Mouse (Mus musculus) v-Abl transformed pro-B cells (cell line): ENCODE results near the gene Xpot.

ENCODE experiments used
- in situ Hi-C, 2 experiments: fragments of 400-800 bp; cut with MboI; formaldehyde crosslinking; loops; one replicate each; pipeline ENCODE4 v1.15.1; 2025; ENCODE audit not compliant: unreplicated experiment in 2 of 2

Xpot gene

GRCm38 (mm10) chr10:121625407-121626185 is 536 bp downstream of the Xpot start:
- in situ Hi-C loops = loop anchor here (10.0 to 25.0 kb wide), 3 partner anchors 663 to 1421 kb away; partner anchors contain the start of genes Irak3 (in 1 of the 2) and Tmbim4 (in 1 of the 2)

GRCm38 (mm10) chr10:121625006-121625405 is 1.1 kb downstream of the Xpot start:
- in situ Hi-C loops = loop anchor here (10.0 to 25.0 kb wide), 3 partner anchors 663 to 1420 kb away; partner anchors contain the start of genes Irak3 (in 1 of the 2) and Tmbim4 (in 1 of the 2)

- in situ Hi-C loops = loop anchor here (10.0 to 25.0 kb wide), 4 partner anchors 661 to 1564 kb away; partner anchors contain the start of genes Irak3 (in 1 of the 2), Tmbim4 (in 1 of the 2) and Usp15 (in 1 of the 2)
These were observed 2.5 kb downstream of the Xpot start for GRCm38 (mm10) chr10:121623670-121624069.

GRCm38 (mm10) chr10:121622431-121622830 is 3.7 kb downstream of the Xpot start:
- in situ Hi-C loops = loop anchor here (10.0 to 25.0 kb wide), 4 partner anchors 660 to 1565 kb away; partner anchors contain the start of genes Irak3 (in 1 of the 2), Tmbim4 (in 1 of the 2) and Usp15 (in 1 of the 2)

GRCm38 (mm10) chr10:121615935-121616334 is 10.2 kb downstream of the Xpot start:
- in situ Hi-C loops = loop anchor here (25.0 kb wide), 3 partner anchors 654 to 1571 kb away; partner anchors contain the start of gene Usp15 (in 1 of the 2)

GRCm38 (mm10) chr10:121615146-121615870 is 10.8 kb downstream of the Xpot start:
- in situ Hi-C loops = loop anchor here (25.0 kb wide), 3 partner anchors 653 to 1572 kb away; partner anchors contain the start of gene Usp15 (in 1 of the 2)

- in situ Hi-C loops = loop anchor here (25.0 kb wide), 3 partner anchors 651 to 1574 kb away; partner anchors contain the start of gene Usp15 (in 1 of the 2)
These were observed 12.6 kb downstream of the Xpot start for GRCm38 (mm10) chr10:121613570-121613969.

- in situ Hi-C loops = loop anchor here (25.0 kb wide), 3 partner anchors 650 to 1575 kb away; partner anchors contain the start of gene Usp15 (in 1 of the 2)
These were observed 13.7 kb downstream of the Xpot start for GRCm38 (mm10) chr10:121612448-121612847.

- in situ Hi-C loops = loop anchor here (25.0 kb wide), 3 partner anchors 649 to 1576 kb away; partner anchors contain the start of gene Usp15 (in 1 of the 2)
These were observed 14.5 kb downstream of the Xpot start for GRCm38 (mm10) chr10:121611587-121611986.

GRCm38 (mm10) chr10:121608177-121608576 is 18.0 kb downstream of the Xpot start:
- in situ Hi-C loops = loop anchor here (25.0 kb wide), 3 partner anchors 646 to 1579 kb away; partner anchors contain the start of gene Usp15 (in 1 of the 2)

GRCm38 (mm10) chr10:121604632-121605344 is 21.3 kb downstream of the Xpot start:
- in situ Hi-C loops = loop anchor here (25.0 kb wide), 3 partner anchors 642 to 1583 kb away; partner anchors contain the start of gene Usp15 (in 1 of the 2)

GRCm38 (mm10) chr10:121603556-121603955 is 22.6 kb downstream of the Xpot start:
- in situ Hi-C loops = loop anchor here (25.0 kb wide), 3 partner anchors 641 to 1584 kb away; partner anchors contain the start of gene Usp15 (in 1 of the 2)

- in situ Hi-C loops = loop anchor here (25.0 kb wide), 3 partner anchors 639 to 1586 kb away; partner anchors contain the start of gene Usp15 (in 1 of the 2)
These were observed 24.9 kb downstream of the Xpot start for GRCm38 (mm10) chr10:121601272-121601671.

- in situ Hi-C loops = no loop called here
These were observed 29.6 kb downstream of the Xpot start for GRCm38 (mm10) chr10:121596580-121596979.

GRCm38 (mm10) chr10:121591106-121591505 is 35.0 kb downstream of the Xpot start:
- in situ Hi-C loops = no loop called here

GRCm38 (mm10) chr10:121587371-121587840 is 38.7 kb downstream of the Xpot start:
- in situ Hi-C loops = no loop called here

- in situ Hi-C loops = no loop called here
These were observed 39.3 kb downstream of the Xpot start, which contains the start of gene Tbk1 for GRCm38 (mm10) chr10:121586675-121587370. TSS of gene Tbk1 (minus strand) at chr10:121586787.

GRCm38 (mm10) chr10:121585791-121586642 is 40.1 kb downstream of the Xpot start:
- in situ Hi-C loops = no loop called here
